Mouse (Mus musculus): ENCODE results near the gene Tbc1d5.

The Tbc1d5 gene

GRCm38 (mm10) chr17:50874067-50874466 lies 305.1 kb downstream of the Tbc1d5 start:
- no peak for DNase-seq (ENCODE audit: low spot score)

- DNase-seq (ENCODE audit: low spot score) = no peak
Observed at GRCm38 (mm10) chr17:50872600-50872999, 306.6 kb downstream of the Tbc1d5 start.

GRCm38 (mm10) chr17:50867297-50867696 lies 311.9 kb downstream of the Tbc1d5 start:
- DNase-seq (ENCODE audit: low spot score) = no peak

DNA sequence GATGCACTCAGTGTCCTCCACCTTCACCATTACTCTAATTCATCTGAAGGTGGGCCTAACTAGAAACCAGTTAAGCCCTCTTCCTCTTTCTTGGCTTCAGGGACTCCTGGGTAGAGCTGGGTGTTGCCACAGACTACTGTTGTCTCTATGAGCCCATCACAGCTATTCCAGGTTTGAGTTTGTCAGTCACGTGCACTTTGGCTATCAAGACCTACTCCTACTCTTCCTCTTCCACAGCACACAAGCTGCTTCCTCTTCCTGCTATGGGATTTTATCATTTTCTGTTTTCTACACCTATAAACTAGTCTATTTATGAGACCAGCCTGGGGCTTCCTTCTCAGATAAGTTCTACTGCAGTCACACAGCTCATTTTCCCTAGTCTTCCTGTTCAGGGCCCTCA lies 314.4 kb downstream of the Tbc1d5 start:
- no peak for DNase-seq (ENCODE audit: low spot score)

DNA sequence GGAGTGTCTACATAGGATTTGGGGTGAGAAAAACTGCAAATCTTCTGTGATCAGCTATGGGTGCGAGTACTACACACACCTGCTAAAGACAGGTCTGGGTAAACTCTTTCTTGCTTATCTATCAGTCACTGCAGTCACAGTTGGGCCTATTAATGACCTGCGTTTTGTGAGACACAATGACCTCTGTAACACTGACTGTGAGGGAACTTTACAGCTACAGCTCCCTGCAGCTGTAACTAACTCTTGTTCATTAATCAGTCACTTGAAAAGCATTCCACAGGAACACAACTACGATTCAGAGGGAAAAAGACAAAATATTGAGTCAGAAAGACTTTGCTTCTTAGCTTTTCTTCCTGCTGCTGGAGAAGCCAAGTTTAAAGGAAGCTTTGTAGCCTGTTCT lies 325.9 kb downstream of the Tbc1d5 start:
- DNase-seq (ENCODE audit: low spot score) = no peak

GRCm38 (mm10) chr17:50851382-50851781 lies 327.8 kb downstream of the Tbc1d5 start:
- DNase-seq (ENCODE audit: low spot score) = peak; percentile 44

- DNase-seq (ENCODE audit: low spot score) = peak; percentile 32
Observed at GRCm38 (mm10) chr17:50814089-50814488, 365.1 kb downstream of the Tbc1d5 start.

DNA sequence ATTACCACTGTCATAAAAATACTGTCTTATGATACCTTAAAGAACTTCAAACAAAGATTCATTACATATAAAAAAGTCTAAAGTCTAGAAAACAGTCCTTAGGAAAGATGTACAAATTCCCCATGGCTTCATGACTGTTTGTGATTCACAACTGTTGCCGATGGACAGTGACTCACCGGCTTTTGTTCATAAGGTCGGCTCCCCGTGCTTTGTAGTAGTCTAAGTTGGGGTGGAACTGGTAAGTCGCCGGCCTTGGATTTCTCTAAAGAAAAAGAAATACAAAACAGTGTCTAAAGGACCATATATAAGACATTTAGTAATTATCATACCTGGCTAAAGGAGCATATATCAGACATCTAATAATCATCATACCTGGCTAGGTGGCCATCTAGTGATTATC lies 365.6 kb downstream of the Tbc1d5 start:
- DNase-seq (ENCODE audit: low spot score) = no peak

GRCm38 (mm10) chr17:50805631-50806030 lies 373.5 kb downstream of the Tbc1d5 start:
- DNase-seq (ENCODE audit: low spot score) = no peak

DNA sequence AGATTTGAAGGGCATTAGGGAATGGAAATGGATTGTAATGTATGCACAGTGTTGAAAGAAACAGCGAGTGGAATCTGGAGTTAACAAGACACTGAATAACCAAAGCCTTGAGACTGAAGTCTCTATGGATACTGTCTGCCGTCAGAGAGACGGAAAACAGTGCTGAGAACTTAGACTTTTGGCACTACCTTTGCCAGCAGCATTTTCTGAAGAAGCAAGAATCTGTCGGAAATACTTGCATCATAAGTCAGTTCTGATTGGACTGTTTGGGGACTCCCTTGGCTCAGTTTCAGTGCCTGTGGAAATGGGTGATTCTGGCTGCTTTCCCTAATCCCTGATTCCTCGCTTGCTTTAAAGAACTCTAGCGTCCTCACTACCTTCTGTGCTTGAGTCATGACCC lies 375.9 kb downstream of the Tbc1d5 start:
- no peak for DNase-seq (ENCODE audit: low spot score)

DNA sequence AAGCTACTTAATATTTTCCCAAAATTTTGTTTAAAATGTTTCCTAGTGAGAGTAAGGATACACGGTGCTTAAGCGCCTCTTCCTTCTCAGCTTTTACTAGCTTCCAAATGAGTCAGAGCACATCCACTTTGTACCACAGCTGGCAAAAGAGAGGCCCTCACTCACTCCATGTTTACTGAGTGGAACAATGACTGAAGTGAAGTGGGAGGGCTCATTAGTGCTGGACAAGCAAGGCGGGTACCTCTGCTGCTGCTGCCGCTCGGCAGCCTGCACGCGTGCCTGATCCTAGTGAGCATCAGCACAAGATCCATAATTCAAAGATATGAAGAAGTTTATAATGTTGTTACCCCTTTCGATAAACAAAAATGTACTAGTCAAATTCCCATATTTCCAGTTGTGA lies 376.8 kb downstream of the Tbc1d5 start:
- no peak for DNase-seq (ENCODE audit: low spot score)

GRCm38 (mm10) chr17:50795445-50796095 lies 383.6 kb downstream of the Tbc1d5 start:
- peak; percentile 63 for DNase-seq (ENCODE audit: low spot score)

- no peak for DNase-seq (ENCODE audit: low spot score)
Observed at GRCm38 (mm10) chr17:50791671-50792070, 387.5 kb downstream of the Tbc1d5 start.

GRCm38 (mm10) chr17:50788835-50789234 lies 390.3 kb downstream of the Tbc1d5 start:
- DNase-seq (ENCODE audit: low spot score) = no peak

DNA sequence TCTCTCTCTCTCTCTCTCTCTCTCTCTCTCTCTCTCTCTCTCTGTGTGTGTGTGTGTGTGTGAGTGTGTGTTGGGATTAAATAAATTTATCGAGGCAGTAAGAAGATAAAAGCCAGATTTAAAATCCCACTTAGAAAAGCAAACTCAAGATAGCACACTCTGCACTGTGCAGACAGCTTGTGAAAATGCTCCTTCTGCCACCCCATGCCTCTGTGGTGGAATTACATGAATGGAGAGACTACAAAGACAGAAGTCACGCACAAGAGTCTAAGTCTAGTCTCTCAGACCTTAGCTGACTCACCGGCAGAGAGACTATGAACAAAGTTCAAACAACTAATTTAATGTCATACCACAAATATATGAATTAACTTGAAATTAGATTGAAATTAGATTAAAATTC lies 403.9 kb downstream of the Tbc1d5 start:
- DNase-seq (ENCODE audit: low spot score) = peak; percentile 50

DNA sequence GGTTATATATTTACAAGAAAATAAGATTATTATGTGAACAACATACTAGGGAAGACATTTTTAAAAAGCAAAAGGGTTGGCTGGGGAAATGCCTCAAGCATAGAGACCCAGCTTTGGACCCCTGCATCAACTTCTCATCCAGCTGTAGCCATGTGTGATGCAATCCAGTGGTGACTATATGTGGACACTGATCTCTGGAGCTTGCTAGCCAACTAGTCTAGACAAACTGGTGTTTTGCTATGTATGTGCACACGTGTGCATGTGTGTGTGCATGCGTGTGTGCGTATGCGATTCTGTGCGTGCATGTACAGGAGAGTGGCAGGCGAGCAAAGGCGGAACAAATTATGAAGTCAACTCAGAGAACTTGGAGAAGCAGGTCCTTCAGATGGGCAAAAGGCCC lies 414.8 kb downstream of the Tbc1d5 start:
- DNase-seq (ENCODE audit: low spot score) = no peak

DNA sequence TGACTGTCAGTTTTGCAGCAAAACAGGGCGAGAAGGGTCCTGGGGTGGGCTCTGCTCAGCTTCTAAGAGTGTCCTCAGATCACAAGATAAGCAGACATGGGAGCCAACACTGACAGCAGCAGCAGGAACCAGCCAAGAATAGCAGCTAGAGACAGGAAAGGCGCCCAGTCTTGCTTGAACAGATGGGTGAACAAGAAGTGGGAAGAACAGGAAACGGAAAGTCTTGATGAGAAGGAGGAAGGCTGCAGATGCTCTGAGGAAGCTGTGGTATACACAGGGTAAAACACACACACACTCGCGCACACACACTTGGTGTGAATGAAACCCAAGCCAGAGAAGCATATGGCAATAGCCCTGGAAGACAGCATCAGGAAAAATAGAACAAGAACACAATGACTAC lies 415.7 kb downstream of the Tbc1d5 start:
- DNase-seq (ENCODE audit: low spot score) = peak; percentile 82

DNA sequence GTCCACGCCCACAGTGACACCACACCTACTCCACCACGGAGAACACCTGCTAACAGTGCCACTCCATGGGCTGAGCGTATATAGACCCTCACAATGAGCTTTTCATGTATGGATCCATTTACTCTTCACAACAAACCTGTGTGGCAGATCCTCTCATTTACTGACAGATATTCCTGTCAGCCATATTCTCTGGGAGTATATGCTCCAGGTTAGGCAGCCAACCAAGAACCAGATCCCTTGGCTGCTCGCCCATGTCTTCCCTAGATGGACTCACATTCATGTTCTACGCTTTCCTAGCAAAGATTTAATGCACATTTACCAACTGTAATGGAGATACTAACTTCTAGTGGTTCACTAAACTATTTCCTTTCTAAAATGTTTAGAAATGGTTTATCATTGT lies 416.9 kb downstream of the Tbc1d5 start:
- DNase-seq (ENCODE audit: low spot score) = no peak

DNA sequence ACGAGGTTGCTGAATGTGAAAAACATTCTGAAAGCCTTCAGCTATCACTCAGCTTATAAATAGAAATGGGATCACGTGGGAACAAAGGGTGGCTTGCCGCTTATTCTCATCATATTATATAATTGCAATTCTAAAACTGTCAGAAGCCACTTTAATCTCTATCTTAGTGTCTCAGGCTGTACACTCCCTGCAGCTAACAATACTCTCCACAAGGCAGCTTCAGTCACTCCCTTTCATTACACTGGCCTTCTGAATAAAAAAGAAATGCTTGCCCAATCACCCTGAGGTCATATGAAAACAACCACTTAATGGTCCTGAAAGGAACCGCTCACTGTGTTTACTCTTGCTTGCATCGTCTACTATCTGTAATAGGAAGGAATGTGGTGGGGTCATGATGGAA lies 418.1 kb downstream of the Tbc1d5 start:
- DNase-seq (ENCODE audit: low spot score) = peak; percentile 24

GRCm38 (mm10) chr17:50753356-50754138 lies 425.6 kb downstream of the Tbc1d5 start:
- DNase-seq (ENCODE audit: low spot score) = no peak

DNA sequence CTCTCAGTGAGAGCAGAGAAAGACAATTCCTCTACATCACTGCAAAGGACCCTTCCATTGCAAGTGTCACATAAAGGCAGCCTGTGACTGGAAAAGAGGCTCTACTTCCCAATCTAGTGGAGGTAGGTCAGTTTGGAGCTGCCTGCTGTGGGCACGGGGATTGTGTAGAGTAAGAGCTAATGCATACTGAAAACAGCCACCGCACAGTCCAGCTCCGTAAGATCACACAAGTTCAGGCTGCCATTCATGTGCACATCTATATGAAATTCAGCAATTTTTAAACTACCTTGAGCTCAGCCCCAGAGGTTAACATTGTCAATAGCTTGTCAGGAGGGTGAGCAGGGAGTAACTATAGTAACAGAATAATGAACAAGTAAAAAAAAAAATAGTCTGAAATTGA lies 426.4 kb downstream of the Tbc1d5 start:
- DNase-seq (ENCODE audit: low spot score) = no peak

DNA sequence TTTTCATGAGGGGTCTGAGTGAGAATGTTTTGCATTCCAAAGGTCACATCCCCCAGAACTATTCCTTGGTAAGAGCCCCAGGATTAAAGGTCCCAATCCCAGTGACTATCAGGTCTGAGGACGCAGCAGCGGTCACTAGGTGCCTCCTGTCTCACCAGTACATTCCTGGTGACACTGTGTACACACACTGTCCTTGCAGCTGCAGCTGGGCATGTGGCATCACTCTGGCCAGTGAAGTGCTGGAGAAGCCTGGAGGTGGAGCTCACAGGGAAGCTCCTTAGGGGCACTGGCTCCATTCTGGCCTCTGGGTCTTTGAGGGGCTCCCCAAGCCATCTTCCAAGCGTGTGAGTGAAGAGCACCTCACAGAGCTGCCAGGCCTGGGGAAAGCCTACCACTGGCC lies 427.2 kb downstream of the Tbc1d5 start:
- DNase-seq (ENCODE audit: low spot score) = no peak

DNA sequence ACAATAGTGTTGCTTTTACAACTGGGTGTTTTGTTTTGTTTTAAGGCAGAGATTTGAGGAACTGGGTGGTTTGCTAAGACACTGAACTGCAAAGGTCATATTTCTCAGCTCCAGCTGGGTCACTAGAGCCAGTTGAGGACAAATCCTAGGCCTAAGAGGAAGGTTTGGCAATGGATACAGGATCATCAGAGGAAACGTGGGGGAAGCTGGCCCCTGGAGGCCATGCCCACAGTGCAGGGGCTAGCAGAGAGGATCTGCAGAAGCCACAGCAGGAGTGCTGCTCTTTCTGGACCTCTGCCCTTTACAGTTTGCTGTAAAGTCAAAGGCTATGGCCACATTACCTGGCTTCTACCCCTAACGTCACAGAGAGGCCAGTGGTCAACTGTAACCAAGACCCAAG lies 428.3 kb downstream of the Tbc1d5 start:
- DNase-seq (ENCODE audit: low spot score) = no peak

DNA sequence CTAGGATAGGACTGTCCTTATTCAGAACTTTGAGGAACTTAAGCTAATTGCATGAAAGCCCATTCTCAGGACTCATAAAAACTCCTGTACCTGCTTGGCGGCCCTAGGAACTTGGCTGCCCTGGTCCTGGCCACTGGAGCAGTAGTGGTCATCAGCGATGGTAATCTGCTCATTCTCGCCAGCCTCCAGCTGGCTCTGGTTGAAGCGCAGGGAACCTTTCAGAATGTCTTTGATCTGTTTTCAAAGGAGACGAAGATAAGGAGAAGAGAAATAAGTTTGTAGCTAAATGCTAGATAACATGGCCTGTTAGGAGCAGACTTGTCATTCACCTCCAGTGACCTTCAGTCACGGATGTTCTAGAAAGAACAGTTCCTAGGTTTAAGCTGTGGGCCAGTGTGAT lies 437.8 kb downstream of the Tbc1d5 start:
- no peak for DNase-seq (ENCODE audit: low spot score)
